Mouse (Mus musculus): ENCODE data around the gene Prkacb.

DNA sequence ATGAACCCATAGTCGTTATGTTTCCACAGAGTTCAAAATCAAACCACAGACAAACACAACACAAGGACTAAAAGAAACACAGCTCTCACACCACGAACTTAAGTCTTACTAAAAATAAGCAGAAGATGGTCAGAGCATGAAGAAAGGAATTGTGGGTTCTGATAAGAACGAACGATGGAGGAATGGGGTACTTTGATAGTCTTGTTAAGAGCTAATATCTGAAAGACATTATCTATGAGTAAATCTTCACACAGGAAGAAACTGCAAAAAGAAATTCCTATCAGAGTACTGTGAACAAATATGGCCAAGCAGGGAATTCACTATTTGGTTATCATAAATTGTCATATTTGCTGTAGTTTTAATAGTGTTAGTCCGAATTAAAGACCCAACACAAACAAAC lies 36.1 kb downstream of the Prkacb start:
- no peak for TF ChIP-seq CTCF (IDR thresholded peaks at IDR 0.05; ENCODE audit: extremely low read depth, insufficient read depth, insufficient read length, insufficient replicate concordance)
- TF ChIP-seq POLR2A (IDR thresholded peaks at IDR 0.05; ENCODE audit: low read depth, low read length) = no peak

Measured in spleen, adult 2 months (tissue).